Mouse (Mus musculus) midbrain, embryonic 11.5 days (tissue): ENCODE results near the gene Xcr1. TPM values are rescaled to one million over a fixed set of nuclear protein-coding genes. Genes with fewer than 3 reads are reported as not detected.

Experiments
- ATAC-seq: fragments of 200-750 bp; cut with Nextera tagmentation; 2 replicates; pipeline ENCODE4 v1.8.0; 2017; ENCODE audit warnings: moderate TSS enrichment, moderate library complexity; ENCODE audit not compliant: low FRiP score
- DNase-seq: peaks from one replicate; pipeline ENCODE4 v3.0.0; 2015; ENCODE audit warnings: low spot score; ENCODE audit errors: missing footprints
- H3K27ac ChIP-seq: fragments of 300-500 bp; sonication (generic); 2 replicates; pipeline ENCODE4 v1.5.1; 2014; ENCODE audit warnings: low read depth, low read length
- H3K27me3 ChIP-seq: fragments of 300-500 bp; sonication (generic); 2 replicates; pipeline ENCODE4 v1.6.1; 2014; ENCODE audit warnings: mild to moderate bottlenecking, low read length, moderate library complexity, mixed read lengths; ENCODE audit not compliant: control insufficient read depth, insufficient read depth
- H3K36me3 ChIP-seq: fragments of 300-500 bp; sonication (generic); 2 replicates; pipeline ENCODE4 v1.6.1; 2014; ENCODE audit warnings: mild to moderate bottlenecking, low read length, moderate library complexity, mixed read lengths; ENCODE audit not compliant: control insufficient read depth, insufficient read depth
- H3K4me1 ChIP-seq: fragments of 300-500 bp; sonication (generic); 2 replicates; pipeline ENCODE4 v1.6.1; 2014; ENCODE audit warnings: low read length; ENCODE audit not compliant: control insufficient read depth, insufficient read depth
- H3K4me2 ChIP-seq: fragments of 300-500 bp; sonication (generic); 2 replicates; pipeline ENCODE4 v1.6.1; 2014; ENCODE audit warnings: mild to moderate bottlenecking, moderate library complexity
- H3K4me3 ChIP-seq: fragments of 300-500 bp; sonication (generic); 2 replicates; pipeline ENCODE4 v1.5.1; 2014; ENCODE audit warnings: low read depth, low read length
- H3K9ac ChIP-seq: fragments of 300-500 bp; sonication (generic); 2 replicates; pipeline ENCODE4 v1.6.1; 2014; ENCODE audit warnings: low read length
- H3K9me3 ChIP-seq: fragments of 300-500 bp; sonication (generic); 2 replicates; pipeline ENCODE4 v1.6.1; 2016; ENCODE audit warnings: low read length; ENCODE audit not compliant: control insufficient read depth
- WGBS: fragments of 180-500 bp; shearing (Covaris S2); extraction: QIAGEN DNeasy Blood & Tissue Kit; methylation state at CpG from one replicate; pipeline ENCODE4 v1.1.7; 2014; 5-methylcytosine and 5-hydroxymethylcytosine counted together
- polyA plus RNA-seq: library from polyadenylated mRNA; unstranded; fragments of >200 nt; fragmentation: Nextera tagmentation; extraction: Ambion mirVana; gene quantifications from 2 replicates; pipeline ENCODE4 v1.2.1, GENCODE M21; 2014

Gene Xcr1
- polyA plus RNA-seq, 1 experiment from 2014 or later = not detected

- no peak for ATAC-seq
- H3K9ac ChIP-seq = no peak overlapping the region
- H3K27ac ChIP-seq = no peak overlapping the region
- H3K4me2 ChIP-seq = no peak overlapping the region
- DNase-seq = no peak
- no peaks in the 10 kb centered on the region for H3K27me3 ChIP-seq
- no peaks in the 10 kb centered on the region for H3K9me3 ChIP-seq
- 83% methylated on average over 3 of the region's 3 CpGs for WGBS
- no peaks in the 10 kb centered on the region for H3K4me1 ChIP-seq
- H3K36me3 ChIP-seq = peaks cover 11% of the 10 kb centered on the region; the same call in 1 of the 2 replicates
- no peak overlapping the region for H3K4me3 ChIP-seq
Observed at GRCm38 (mm10) chr9:123826631-123827030, 35.2 kb downstream of the Xcr1 start.

DNA sequence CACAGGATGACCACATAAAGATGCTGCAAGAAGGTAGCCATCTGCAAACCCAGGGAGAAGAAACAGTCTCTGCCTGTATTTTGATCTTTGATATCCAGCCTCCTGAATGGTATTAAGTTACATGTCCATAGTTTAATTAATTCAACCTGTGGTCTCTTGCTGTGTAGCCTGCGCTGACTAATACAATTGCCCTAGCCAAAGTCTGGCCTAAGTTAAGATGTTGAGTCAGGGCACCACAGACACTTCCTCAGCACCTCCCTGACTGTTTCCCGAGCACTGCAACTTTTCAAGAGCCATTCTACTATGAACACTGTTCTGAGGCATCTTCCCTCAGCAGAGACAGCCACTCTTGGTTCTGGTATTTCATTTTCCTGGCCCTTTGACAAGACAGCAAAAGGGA, 43.2 kb downstream of the Xcr1 start:
- no peak for DNase-seq
- Histone ChIP-seq H3K36me3 (peaks cover 4% of the 10 kb centered on the region; the same call in 1 of the 2 replicates), H3K27me3 (no peaks in the 10 kb centered on the region), H3K4me2 (no peak overlapping the region), H3K9ac (no peak overlapping the region), H3K4me3 (no peak overlapping the region), H3K4me1 (no peaks in the 10 kb centered on the region), H3K27ac (no peak overlapping the region), H3K9me3 (no peaks in the 10 kb centered on the region)
- WGBS = 84% methylated on average over 2 of the region's 2 CpGs
- no peak for ATAC-seq

- ATAC-seq = no peak
- Histone ChIP-seq H3K27ac (no peak overlapping the region), H3K4me2 (no peak overlapping the region), H3K4me1 (no peaks in the 10 kb centered on the region), H3K27me3 (no peaks in the 10 kb centered on the region), H3K4me3 (no peak overlapping the region), H3K9me3 (no peaks in the 10 kb centered on the region), H3K9ac (no peak overlapping the region), H3K36me3 (no peaks in the 10 kb centered on the region)
- 86% methylated on average over 1 of the region's 1 CpGs for WGBS
- no peak for DNase-seq
Observed at GRCm38 (mm10) chr9:123815996-123816395, 45.8 kb downstream of the Xcr1 start.

DNA sequence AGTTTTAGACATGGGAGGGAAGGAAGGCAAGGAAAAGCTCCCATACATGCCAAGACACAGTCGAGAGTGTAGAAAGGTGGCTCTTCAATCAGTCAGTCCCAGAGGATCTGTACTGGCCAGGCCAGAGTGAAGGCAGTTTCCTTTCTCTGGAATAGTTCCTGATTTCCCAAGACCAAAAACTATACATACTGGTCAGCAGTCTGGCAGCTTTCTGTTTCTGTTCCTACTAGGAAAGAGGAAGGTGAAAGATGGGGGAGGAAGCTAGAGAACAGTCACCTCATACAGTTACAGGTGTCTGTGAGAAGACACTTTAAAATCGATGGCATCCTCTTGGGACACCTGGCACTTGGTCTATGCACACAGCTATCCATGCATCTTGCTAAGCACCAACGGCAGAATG, 46.4 kb downstream of the Xcr1 start:
- H3K4me3 ChIP-seq = no peak overlapping the region
- H3K4me1 ChIP-seq = no peaks in the 10 kb centered on the region
- H3K9me3 ChIP-seq = no peaks in the 10 kb centered on the region
- ATAC-seq (no peak), DNase-seq (no peak)
- H3K36me3 ChIP-seq = no peaks in the 10 kb centered on the region
- no peak overlapping the region for H3K4me2 ChIP-seq
- no peaks in the 10 kb centered on the region for H3K27me3 ChIP-seq
- no peak overlapping the region for H3K27ac ChIP-seq
- whole genome bisulfite sequencing = 85% methylated on average over 3 of the region's 3 CpGs
- H3K9ac ChIP-seq = no peak overlapping the region

GRCm38 (mm10) chr9:123814821-123815220, 47.0 kb downstream of the Xcr1 start:
- Histone ChIP-seq H3K36me3 (no peaks in the 10 kb centered on the region), H3K27ac (no peak overlapping the region), H3K27me3 (no peaks in the 10 kb centered on the region), H3K9ac (no peak overlapping the region), H3K4me3 (no peak overlapping the region), H3K4me2 (no peak overlapping the region), H3K9me3 (no peaks in the 10 kb centered on the region), H3K4me1 (no peaks in the 10 kb centered on the region)
- 90% methylated on average over 4 of the region's 4 CpGs for WGBS
- ATAC-seq = no peak
- no peak for DNase-seq

- H3K36me3 ChIP-seq = no peaks in the 10 kb centered on the region
- no peak for ATAC-seq
Observed at GRCm38 (mm10) chr9:123814326-123814725, 47.5 kb downstream of the Xcr1 start.

DNA sequence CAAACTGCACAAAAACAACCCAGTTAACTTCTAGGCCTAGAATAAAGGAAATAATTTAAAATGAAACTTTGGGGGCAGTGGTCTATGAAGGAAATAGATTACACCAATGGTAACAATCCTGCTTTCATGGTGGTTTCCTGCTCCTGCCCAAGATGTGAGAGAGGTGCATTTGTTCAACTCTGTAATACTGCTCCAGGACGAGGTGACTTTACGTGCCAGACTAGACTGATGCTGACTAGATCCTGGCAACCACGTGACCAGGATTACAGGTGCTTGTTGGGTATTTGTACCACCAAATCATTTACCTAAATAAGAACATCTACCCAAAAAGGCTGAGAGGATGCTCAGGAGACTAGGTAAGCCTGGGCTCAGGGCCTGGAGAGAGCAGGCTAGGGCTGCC, 50.0 kb downstream of the Xcr1 start:
- Histone ChIP-seq H3K4me1 (no peaks in the 10 kb centered on the region), H3K4me3 (no peak overlapping the region), H3K27ac (no peak overlapping the region), H3K36me3 (no peaks in the 10 kb centered on the region), H3K9me3 (no peaks in the 10 kb centered on the region), H3K4me2 (no peak overlapping the region), H3K27me3 (no peaks in the 10 kb centered on the region), H3K9ac (no peak overlapping the region)
- ATAC-seq = no peak
- DNase-seq = no peak
- WGBS = 97% methylated on average over 3 of the region's 3 CpGs

More at GRCm38 (mm10) chr9:123814326-123814725, 47.5 kb downstream of the Xcr1 start:
- Histone ChIP-seq H3K9me3 (no peaks in the 10 kb centered on the region), H3K27me3 (no peaks in the 10 kb centered on the region), H3K4me1 (no peaks in the 10 kb centered on the region), H3K27ac (no peak overlapping the region), H3K4me2 (no peak overlapping the region), H3K9ac (no peak overlapping the region), H3K4me3 (no peak overlapping the region)
- no peak for DNase-seq
- WGBS = 97% methylated on average over 2 of the region's 2 CpGs

GRCm38 (mm10) chr9:123808583-123808982, 53.2 kb downstream of the Xcr1 start:
- Histone ChIP-seq H3K4me3 (no peak overlapping the region), H3K9ac (no peak overlapping the region), H3K27me3 (no peaks in the 10 kb centered on the region), H3K4me1 (no peaks in the 10 kb centered on the region), H3K27ac (no peak overlapping the region), H3K9me3 (no peaks in the 10 kb centered on the region), H3K4me2 (no peak overlapping the region), H3K36me3 (no peaks in the 10 kb centered on the region)
- DNase-seq (no peak), ATAC-seq (no peak)
- whole genome bisulfite sequencing = 76% methylated on average over 7 of the region's 7 CpGs

DNA sequence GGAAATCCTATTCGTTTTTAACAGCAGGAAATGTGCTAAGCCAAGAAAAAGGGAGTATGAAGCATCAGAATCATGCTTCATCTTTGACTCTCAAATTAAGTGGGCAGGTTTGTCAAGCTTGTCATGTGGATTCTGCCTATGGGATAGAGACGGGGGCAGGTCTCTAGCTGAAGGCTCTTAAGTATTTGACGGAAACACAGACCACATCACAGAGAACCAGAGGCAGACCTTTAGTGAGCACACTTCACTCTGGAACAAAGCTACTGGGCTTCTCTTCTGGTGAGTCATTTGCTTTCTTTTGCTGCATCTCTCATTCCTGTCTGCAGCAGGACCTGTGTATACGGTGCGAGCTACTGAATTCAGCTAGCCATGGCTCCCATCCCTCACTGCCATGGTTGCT, 55.6 kb downstream of the Xcr1 start, which contains the start of gene Cxcr6:
Cxcr6 (plus strand) TSS at position 209 of the 400 bp plus-strand sequence.
- DNase-seq (no peak), ATAC-seq (no peak)
- Histone ChIP-seq H3K9me3 (no peaks in the 10 kb centered on the region), H3K4me2 (no peak within 1 kb of the TSS), H3K27ac (no peak within 1 kb of the TSS), H3K9ac (no peak within 1 kb of the TSS), H3K36me3 (no peaks in the 10 kb centered on the region), H3K4me1 (no peaks in the 10 kb centered on the region), H3K4me3 (no peak within 1 kb of the TSS), H3K27me3 (no peaks in the 10 kb centered on the region)
- WGBS = 87% methylated on average over 5 of the region's 5 CpGs

GRCm38 (mm10) chr9:123805241-123805640, 56.6 kb downstream of the Xcr1 start:
- Histone ChIP-seq H3K36me3 (no peaks in the 10 kb centered on the region), H3K9ac (no peak overlapping the region), H3K4me2 (no peak overlapping the region), H3K27me3 (no peaks in the 10 kb centered on the region), H3K27ac (no peak overlapping the region), H3K4me3 (no peak overlapping the region), H3K4me1 (no peaks in the 10 kb centered on the region), H3K9me3 (no peaks in the 10 kb centered on the region)
- 86% methylated on average over 2 of the region's 2 CpGs for WGBS
- DNase-seq (no peak), ATAC-seq (no peak)
